Mouse (Mus musculus): ENCODE measurements at regions not wholly inside any gene's neighbourhood (a gene's known extent, or its start where the extent isn't known, plus 50 kb on each side); places are given as distances from the start of the nearest gene placed in this dataset.

DNA sequence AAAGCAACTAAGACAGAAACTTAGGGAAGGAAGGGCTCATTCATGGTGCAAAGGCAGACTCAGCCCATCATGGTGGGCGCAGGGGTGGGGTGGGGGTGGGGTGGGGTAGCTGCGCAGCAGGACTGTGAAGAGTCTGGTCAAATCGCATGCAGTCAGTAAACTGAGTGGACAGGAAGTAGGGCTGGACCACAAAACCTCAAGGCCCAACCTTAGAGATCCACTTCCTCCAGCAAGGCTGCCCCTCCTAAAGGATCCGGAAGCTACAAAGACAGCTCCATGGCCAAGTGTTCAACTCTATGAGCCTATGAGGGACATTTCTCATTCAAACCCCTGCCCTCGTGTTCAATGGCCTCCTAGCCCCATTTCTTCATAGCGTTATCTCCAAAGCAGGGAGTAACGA, 292.6 kb upstream of the Stt3b start:
- WGBS, result 92% methylated on average over 7 of the region's 7 CpGs
- H3K4me1 ChIP-seq (ENCODE audit: control insufficient read depth in 2 of 2, insufficient read depth in 2 of 2, low read length in 2 of 2), result no peaks in the 10 kb centered on the region
- no peaks in the 10 kb centered on the region for H3K27me3 ChIP-seq (ENCODE audit: control insufficient read depth, insufficient read depth, low read length)
- no peak overlapping the region for H3K4me2 ChIP-seq (ENCODE audit: low read length)
- 0 out of 2 replicates have a peak, but pooled peaks cover 3% of the 10 kb centered on the region for H3K9me3 ChIP-seq (ENCODE audit: control insufficient read depth, low read length)
- H3K4me3 ChIP-seq (ENCODE audit: control insufficient read depth in 1 of 2, insufficient read depth in 1 of 2, low read depth in 1 of 2, low read length in 2 of 2), result no peak overlapping the region
- no peak overlapping the region for H3K9ac ChIP-seq (ENCODE audit: low read length)
- no peak overlapping the region for H3K27ac ChIP-seq (replicated peaks in 1 of 2; ENCODE audit: control insufficient read depth in 1 of 2, insufficient read depth in 1 of 2, low read depth in 2 of 2, low read length in 2 of 2)
- ATAC-seq (ENCODE audit: insufficient number of reproducible peaks, insufficient read depth, low FRiP score, low read depth), result no peak
- H3K36me3 ChIP-seq (ENCODE audit: control insufficient read depth, insufficient read depth, low read length), result no peaks in the 10 kb centered on the region

DNA sequence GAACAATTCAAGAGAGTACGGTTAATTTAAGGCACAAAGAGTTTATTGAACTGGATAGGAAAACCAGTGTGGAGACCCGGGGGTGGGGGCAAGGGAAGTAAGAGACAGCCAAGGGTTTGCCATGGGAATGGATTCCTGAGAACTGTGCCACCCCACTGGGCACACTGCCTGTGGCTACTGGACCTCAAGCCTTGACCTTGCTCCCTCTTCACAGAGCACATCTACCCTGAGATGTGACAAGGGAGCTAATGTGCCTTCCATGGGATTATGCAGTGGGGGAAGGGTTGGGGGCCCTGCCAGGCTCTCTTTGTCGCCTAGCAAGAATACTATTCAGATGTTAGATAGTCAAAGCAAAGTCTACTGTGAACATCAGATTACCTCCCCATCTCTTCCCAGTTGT, 294.2 kb upstream of the Stt3b start:
- no peaks in the 10 kb centered on the region for H3K27me3 ChIP-seq (ENCODE audit: control insufficient read depth, insufficient read depth, low read length)
- H3K27ac ChIP-seq (replicated peaks in 1 of 2; ENCODE audit: control insufficient read depth in 1 of 2, insufficient read depth in 1 of 2, low read depth in 2 of 2, low read length in 2 of 2), result no peak overlapping the region
- no peak overlapping the region for H3K4me2 ChIP-seq (ENCODE audit: low read length)
- H3K36me3 ChIP-seq (ENCODE audit: control insufficient read depth, insufficient read depth, low read length), result no peaks in the 10 kb centered on the region
- no peak overlapping the region for H3K4me3 ChIP-seq (ENCODE audit: control insufficient read depth in 1 of 2, insufficient read depth in 1 of 2, low read depth in 1 of 2, low read length in 2 of 2)
- WGBS, result 74% methylated on average over 3 of the region's 3 CpGs
- H3K9me3 ChIP-seq (ENCODE audit: control insufficient read depth, low read length), result 0 out of 2 replicates have a peak, but pooled peaks cover 3% of the 10 kb centered on the region
- H3K4me1 ChIP-seq (ENCODE audit: control insufficient read depth in 2 of 2, insufficient read depth in 2 of 2, low read length in 2 of 2), result peaks cover 0 to 4% of the 10 kb centered on the region in 2 experiments; a peak in 1 of 4 replicates
- no peak for ATAC-seq (ENCODE audit: insufficient number of reproducible peaks, insufficient read depth, low FRiP score, low read depth)
- no peak overlapping the region for H3K9ac ChIP-seq (ENCODE audit: low read length)

DNA sequence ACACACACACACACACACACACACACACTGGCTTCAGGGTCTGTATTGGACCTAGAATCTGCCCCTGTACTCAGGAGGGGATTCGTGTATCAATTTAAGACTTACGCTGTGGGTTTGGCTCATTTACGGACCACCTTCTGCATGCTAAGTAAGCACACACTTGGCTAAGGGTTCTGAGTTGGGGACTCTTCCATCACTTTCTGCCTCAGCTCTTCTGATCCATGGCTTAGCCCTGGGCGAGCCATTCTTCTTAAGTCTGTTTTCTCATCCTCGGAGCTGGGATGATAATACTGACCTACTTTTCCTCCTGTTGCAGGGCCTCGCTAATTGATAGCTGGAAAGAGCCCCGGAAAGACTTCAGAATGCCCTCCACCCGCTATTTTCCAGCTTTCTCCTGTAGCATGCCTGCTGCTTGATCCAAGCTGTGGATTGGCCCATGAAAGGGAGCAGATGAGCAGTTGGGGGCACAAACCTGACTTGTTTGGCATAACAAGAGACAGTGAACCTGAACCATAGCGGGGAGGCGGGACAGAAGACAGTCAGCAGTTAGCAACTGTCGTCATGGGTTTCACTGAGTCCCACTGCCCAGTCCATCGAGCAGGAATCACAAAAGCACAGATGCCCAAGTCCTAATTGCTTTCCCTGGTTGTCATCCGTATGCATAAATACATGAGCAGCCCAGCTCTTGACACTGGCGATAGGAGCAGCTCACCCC, 294.9 kb upstream of the Stt3b start:
- no peak overlapping the region for H3K27ac ChIP-seq (replicated peaks in 1 of 2; ENCODE audit: control insufficient read depth in 1 of 2, insufficient read depth in 1 of 2, low read depth in 2 of 2, low read length in 2 of 2)
- H3K9me3 ChIP-seq (ENCODE audit: control insufficient read depth, low read length), result 0 out of 2 replicates have a peak, but pooled peaks cover 3% of the 10 kb centered on the region
- no peak overlapping the region for H3K4me2 ChIP-seq (ENCODE audit: low read length)
- peaks cover 0 to 4% of the 10 kb centered on the region in 2 experiments; a peak in 1 of 4 replicates for H3K4me1 ChIP-seq (ENCODE audit: control insufficient read depth in 2 of 2, insufficient read depth in 2 of 2, low read length in 2 of 2)
- ATAC-seq (ENCODE audit: insufficient number of reproducible peaks, insufficient read depth, low FRiP score, low read depth), result no peak
- no peaks in the 10 kb centered on the region for H3K36me3 ChIP-seq (ENCODE audit: control insufficient read depth, insufficient read depth, low read length)
- H3K9ac ChIP-seq (ENCODE audit: low read length), result no peak overlapping the region
- 78% methylated on average over 14 of the region's 14 CpGs for WGBS
- H3K27me3 ChIP-seq (ENCODE audit: control insufficient read depth, insufficient read depth, low read length), result no peaks in the 10 kb centered on the region
- no peak overlapping the region for H3K4me3 ChIP-seq (ENCODE audit: control insufficient read depth in 1 of 2, insufficient read depth in 1 of 2, low read depth in 1 of 2, low read length in 2 of 2)

DNA sequence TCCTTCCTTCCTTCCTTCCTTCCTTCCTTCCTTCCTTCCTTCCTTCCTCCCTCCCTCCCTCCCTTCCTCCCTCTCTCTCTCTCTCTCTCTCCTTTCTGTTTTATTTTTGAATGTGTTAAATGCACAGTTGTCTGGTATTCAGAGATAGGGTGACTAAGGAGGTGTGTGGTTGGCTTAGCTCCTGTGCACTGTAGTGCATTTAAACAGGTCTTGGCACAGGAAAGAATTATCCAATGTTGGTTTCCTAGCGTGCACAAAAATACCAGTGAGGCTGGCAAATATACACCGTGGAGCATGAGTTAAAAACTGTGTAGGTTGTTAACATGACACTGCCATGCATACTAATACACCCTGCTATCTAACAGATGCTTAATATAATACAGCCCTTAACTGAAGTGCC, 297.7 kb upstream of the Stt3b start:
- Histone ChIP-seq H3K27me3 (ENCODE audit: control insufficient read depth, insufficient read depth, low read length) (no peaks in the 10 kb centered on the region), H3K9ac (ENCODE audit: low read length) (no peak overlapping the region), H3K36me3 (ENCODE audit: control insufficient read depth, insufficient read depth, low read length) (no peaks in the 10 kb centered on the region), H3K4me3 (ENCODE audit: control insufficient read depth in 1 of 2, insufficient read depth in 1 of 2, low read depth in 1 of 2, low read length in 2 of 2) (no peak overlapping the region), H3K9me3 (ENCODE audit: control insufficient read depth, low read length) (0 out of 2 replicates have a peak, but pooled peaks cover 3% of the 10 kb centered on the region), H3K4me1 (ENCODE audit: control insufficient read depth in 2 of 2, insufficient read depth in 2 of 2, low read length in 2 of 2) (peaks cover 2 to 4% of the 10 kb centered on the region in 2 experiments; a peak in 2 of 4 replicates), H3K4me2 (ENCODE audit: low read length) (no peak overlapping the region), H3K27ac (replicated peaks in 1 of 2; ENCODE audit: control insufficient read depth in 1 of 2, insufficient read depth in 1 of 2, low read depth in 2 of 2, low read length in 2 of 2) (no peak overlapping the region)
- no peak for ATAC-seq (ENCODE audit: insufficient number of reproducible peaks, insufficient read depth, low FRiP score, low read depth)
- 62% methylated on average over 2 of the region's 2 CpGs for WGBS

DNA sequence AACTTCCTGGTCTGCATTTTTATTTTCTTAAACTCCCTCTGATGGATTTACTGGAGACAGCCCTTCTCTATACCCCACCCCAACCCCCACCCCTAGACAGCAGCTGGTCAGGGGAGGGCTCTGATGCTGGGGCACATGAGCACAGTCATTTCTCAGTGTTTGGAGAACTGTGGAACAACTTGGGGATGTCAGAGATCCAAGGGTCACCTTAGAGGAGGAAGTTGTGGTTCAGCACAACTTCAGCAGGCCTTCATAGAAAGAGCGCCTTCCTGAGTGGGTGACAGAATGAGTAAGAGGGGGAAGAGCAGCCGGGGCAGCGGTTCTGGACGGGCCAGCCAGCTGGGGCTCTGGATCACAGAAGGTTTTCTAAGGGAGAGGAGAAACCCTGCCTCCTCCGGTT, 298.2 kb upstream of the Stt3b start:
- Histone ChIP-seq H3K4me3 (ENCODE audit: control insufficient read depth in 1 of 2, insufficient read depth in 1 of 2, low read depth in 1 of 2, low read length in 2 of 2) (no peak overlapping the region), H3K36me3 (ENCODE audit: control insufficient read depth, insufficient read depth, low read length) (no peaks in the 10 kb centered on the region), H3K9ac (ENCODE audit: low read length) (no peak overlapping the region), H3K4me2 (ENCODE audit: low read length) (no peak overlapping the region), H3K27me3 (ENCODE audit: control insufficient read depth, insufficient read depth, low read length) (no peaks in the 10 kb centered on the region), H3K9me3 (ENCODE audit: control insufficient read depth, low read length) (0 out of 2 replicates have a peak, but pooled peaks cover 3% of the 10 kb centered on the region), H3K4me1 (ENCODE audit: control insufficient read depth in 2 of 2, insufficient read depth in 2 of 2, low read length in 2 of 2) (peaks cover 2 to 4% of the 10 kb centered on the region in 2 experiments; a peak in 2 of 4 replicates), H3K27ac (replicated peaks in 1 of 2; ENCODE audit: control insufficient read depth in 1 of 2, insufficient read depth in 1 of 2, low read depth in 2 of 2, low read length in 2 of 2) (no peak overlapping the region)
- ATAC-seq (ENCODE audit: insufficient number of reproducible peaks, insufficient read depth, low FRiP score, low read depth), result no peak
- WGBS, result 76% methylated on average over 5 of the region's 5 CpGs

DNA sequence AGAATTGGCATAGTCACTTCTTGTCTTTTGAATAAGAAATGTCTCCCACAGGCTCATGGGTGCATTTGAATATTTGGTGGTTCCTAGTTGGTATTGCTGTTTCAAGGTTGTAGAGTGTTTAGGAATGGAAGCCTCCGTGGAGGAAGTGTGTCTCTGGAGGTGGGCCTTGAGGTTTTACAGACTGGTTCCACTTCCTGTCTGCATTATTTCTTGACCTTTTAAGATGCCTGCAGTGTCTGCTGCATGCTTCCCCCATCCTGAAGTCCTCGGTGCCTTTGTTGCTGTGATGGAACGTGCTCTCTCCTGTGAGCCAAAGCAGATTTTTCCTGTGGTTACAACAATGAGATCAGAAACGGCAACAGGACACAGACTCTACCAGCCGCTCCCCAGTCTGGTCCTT, 299.4 kb upstream of the Gadl1 start:
- Histone ChIP-seq H3K4me3 (ENCODE audit: control insufficient read depth in 1 of 2, insufficient read depth in 1 of 2, low read depth in 1 of 2, low read length in 2 of 2) (no peak overlapping the region), H3K4me1 (ENCODE audit: control insufficient read depth in 2 of 2, insufficient read depth in 2 of 2, low read length in 2 of 2) (peaks cover 2 to 4% of the 10 kb centered on the region in 2 experiments; a peak in 2 of 4 replicates), H3K4me2 (ENCODE audit: low read length) (no peak overlapping the region), H3K36me3 (ENCODE audit: control insufficient read depth, insufficient read depth, low read length) (no peaks in the 10 kb centered on the region), H3K27ac (replicated peaks in 1 of 2; ENCODE audit: control insufficient read depth in 1 of 2, insufficient read depth in 1 of 2, low read depth in 2 of 2, low read length in 2 of 2) (no peak overlapping the region), H3K9me3 (ENCODE audit: control insufficient read depth, low read length) (0 out of 2 replicates have a peak, but pooled peaks cover 3% of the 10 kb centered on the region), H3K9ac (ENCODE audit: low read length) (no peak overlapping the region), H3K27me3 (ENCODE audit: control insufficient read depth, insufficient read depth, low read length) (no peaks in the 10 kb centered on the region)
- WGBS, result 73% methylated on average over 5 of the region's 5 CpGs
- ATAC-seq (ENCODE audit: insufficient number of reproducible peaks, insufficient read depth, low FRiP score, low read depth), result no peak

DNA sequence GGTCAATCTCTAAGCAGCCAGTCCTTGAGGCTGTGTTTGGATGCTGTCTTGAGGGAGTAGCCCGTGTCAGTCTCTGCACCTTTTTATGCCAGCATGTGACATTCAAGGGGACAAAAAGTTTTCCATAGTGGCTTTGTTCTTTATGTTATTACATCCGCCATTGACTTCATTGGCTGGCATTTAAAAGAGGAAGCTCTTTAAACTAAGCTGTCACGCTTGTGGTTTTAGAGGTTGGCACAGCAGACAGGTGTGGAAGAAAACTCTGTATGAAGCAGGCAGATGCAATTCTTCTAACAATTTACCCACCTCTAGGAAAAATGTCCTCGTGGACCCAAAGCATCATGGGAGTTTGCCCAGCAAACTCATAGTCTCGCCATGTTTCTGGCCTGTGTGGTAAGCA, 297.5 kb upstream of the Gadl1 start:
- H3K4me3 ChIP-seq (ENCODE audit: control insufficient read depth in 1 of 2, insufficient read depth in 1 of 2, low read depth in 1 of 2, low read length in 2 of 2), result no peak overlapping the region
- H3K27me3 ChIP-seq (ENCODE audit: control insufficient read depth, insufficient read depth, low read length), result no peaks in the 10 kb centered on the region
- ATAC-seq (ENCODE audit: insufficient number of reproducible peaks, insufficient read depth, low FRiP score, low read depth), result no peak
- peaks cover 2 to 4% of the 10 kb centered on the region in 2 experiments; a peak in 2 of 4 replicates for H3K4me1 ChIP-seq (ENCODE audit: control insufficient read depth in 2 of 2, insufficient read depth in 2 of 2, low read length in 2 of 2)
- H3K4me2 ChIP-seq (ENCODE audit: low read length), result no peak overlapping the region
- no peaks in the 10 kb centered on the region for H3K9me3 ChIP-seq (ENCODE audit: control insufficient read depth, low read length)
- H3K9ac ChIP-seq (ENCODE audit: low read length), result no peak overlapping the region
- no peaks in the 10 kb centered on the region for H3K36me3 ChIP-seq (ENCODE audit: control insufficient read depth, insufficient read depth, low read length)
- WGBS, result 91% methylated on average over 5 of the region's 5 CpGs
- H3K27ac ChIP-seq (replicated peaks in 1 of 2; ENCODE audit: control insufficient read depth in 1 of 2, insufficient read depth in 1 of 2, low read depth in 2 of 2, low read length in 2 of 2), result no peak overlapping the region

DNA sequence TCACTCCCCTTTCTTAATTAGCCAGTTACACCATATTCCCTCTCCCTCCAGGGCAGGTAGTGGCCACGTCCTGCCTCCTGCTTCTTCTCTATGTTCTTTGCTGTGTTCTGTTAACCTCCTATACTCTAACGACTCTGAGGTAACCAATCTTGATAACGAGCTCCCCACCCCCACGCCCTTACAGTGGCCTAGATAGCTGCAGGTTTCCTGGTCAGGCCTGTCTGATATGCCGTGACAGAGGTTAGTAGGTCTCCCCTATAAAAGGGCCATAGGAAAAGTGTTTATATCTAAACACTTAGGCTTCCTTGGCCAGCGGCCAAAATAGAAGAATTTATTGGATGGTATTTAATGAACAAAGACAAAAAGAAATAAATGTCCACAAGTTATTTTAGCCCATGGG, 296.3 kb upstream of the Gadl1 start:
- no peaks in the 10 kb centered on the region for H3K9me3 ChIP-seq (ENCODE audit: control insufficient read depth, low read length)
- no peak overlapping the region for H3K4me2 ChIP-seq (ENCODE audit: low read length)
- 57% methylated on average over 6 of the region's 6 CpGs for WGBS
- peaks cover 2 to 4% of the 10 kb centered on the region in 2 experiments; a peak in 2 of 4 replicates for H3K4me1 ChIP-seq (ENCODE audit: control insufficient read depth in 2 of 2, insufficient read depth in 2 of 2, low read length in 2 of 2)
- no peak overlapping the region for H3K9ac ChIP-seq (ENCODE audit: low read length)
- H3K27ac ChIP-seq (replicated peaks in 1 of 2; ENCODE audit: control insufficient read depth in 1 of 2, insufficient read depth in 1 of 2, low read depth in 2 of 2, low read length in 2 of 2), result no peak overlapping the region
- no peak overlapping the region for H3K4me3 ChIP-seq (ENCODE audit: control insufficient read depth in 1 of 2, insufficient read depth in 1 of 2, low read depth in 1 of 2, low read length in 2 of 2)
- ATAC-seq (ENCODE audit: insufficient number of reproducible peaks, insufficient read depth, low FRiP score, low read depth), result no peak
- no peaks in the 10 kb centered on the region for H3K27me3 ChIP-seq (ENCODE audit: control insufficient read depth, insufficient read depth, low read length)
- H3K36me3 ChIP-seq (ENCODE audit: control insufficient read depth, insufficient read depth, low read length), result no peaks in the 10 kb centered on the region

All from heart, embryonic 14.5 days (tissue).